Mouse (Mus musculus): Measurements from ENCODE around the gene Gm20873. TPM values are rescaled to one million over a fixed set of nuclear protein-coding genes. Genes with fewer than 3 reads are reported as not detected.
"Not testable (repeated sequence)": the region's sequence is repeated elsewhere in the genome, so short reads cannot be mapped to it uniquely, and the experiment has no call there.

Gene Gm20873
- total RNA-seq (2022) = not detected

GRCm38 (mm10) chrY:6266798-6267197, at the start of gene Gm20873:
Gene Gm20873 (plus strand): TSS chrY:6267098.
- not testable (repeated sequence) for DNase-seq (ENCODE audit: low spot score in 2 of 2)

- not testable (repeated sequence) for DNase-seq (ENCODE audit: low spot score in 2 of 2)
Observed at GRCm38 (mm10) chrY:6237895-6238294, 29.0 kb upstream of the Gm20873 start, which contains the start of gene Gm21746. Gene Gm21746 (minus strand): TSS chrY:6237995.

Other genes with a start within 250 kb of the Gm20873 start
- gene Gm21746, start 29.1 kb upstream of the Gm20873 start, total RNA-seq (2022) = not detected

Measured in left cerebral cortex, adult 8-10 months (tissue).